Mouse (Mus musculus): ENCODE results near the gene Drap1. TPM values are rescaled to one million over a fixed set of nuclear protein-coding genes. Genes with fewer than 3 reads are reported as not detected.
"Not testable (repeated sequence)": the region's sequence is repeated elsewhere in the genome, so short reads cannot be mapped to it uniquely, and the experiment has no call there.

Drap1 gene
- polyA plus RNA-seq, 1 experiment from 2014 or later: 150 TPM

GRCm38 (mm10) chr19:5407133-5407532, 17.6 kb downstream of the Drap1 start:
- Histone ChIP-seq H3K27me3 (ENCODE audit: control insufficient read depth, insufficient read depth, low read length) (no peaks in the 10 kb centered on the region), H3K4me1 (ENCODE audit: control insufficient read depth, insufficient read depth, low read length) (peaks cover 7% of the 10 kb centered on the region; the same call in 1 of the 2 replicates), H3K27ac (ENCODE audit: low read depth, low read length) (peak overlapping the region; percentile 96), H3K4me2 (peak overlapping the region; percentile 77), H3K4me3 (ENCODE audit: low read depth, low read length) (peak overlapping the region; percentile 68), H3K9me3 (replicated peaks; ENCODE audit: control insufficient read depth, low read length) (no peaks in the 10 kb centered on the region), H3K9ac (ENCODE audit: low read depth, low read length) (peak overlapping the region; percentile 90), H3K36me3 (ENCODE audit: control insufficient read depth, insufficient read depth, low read length) (no peaks in the 10 kb centered on the region)
- 19% methylated on average over 7 of the region's 7 CpGs for WGBS (ENCODE audit: insufficient replicate concordance)
- peak; percentile 62 for ATAC-seq (replicated peaks; ENCODE audit: insufficient number of reproducible peaks, low FRiP score, low TSS enrichment)

- H3K27ac ChIP-seq (ENCODE audit: low read depth, low read length): peak overlapping the region; percentile 96
- WGBS (ENCODE audit: insufficient replicate concordance): 7% methylated on average over 21 of the region's 25 CpGs
Observed at GRCm38 (mm10) chr19:5406531-5407126, 18.1 kb downstream of the Drap1 start.

GRCm38 (mm10) chr19:5405924-5406323, 18.9 kb downstream of the Drap1 start:
- WGBS (ENCODE audit: insufficient replicate concordance): 30% methylated on average over 7 of the region's 7 CpGs
- no peak for ATAC-seq (replicated peaks; ENCODE audit: insufficient number of reproducible peaks, low FRiP score, low TSS enrichment)
- Histone ChIP-seq H3K36me3 (ENCODE audit: control insufficient read depth, insufficient read depth, low read length) (no peaks in the 10 kb centered on the region), H3K4me1 (ENCODE audit: control insufficient read depth, insufficient read depth, low read length) (peaks cover 7% of the 10 kb centered on the region; the same call in 1 of the 2 replicates), H3K27ac (ENCODE audit: low read depth, low read length) (peak overlapping the region; percentile 36; the same call in 1 of the 2 replicates), H3K4me2 (peak overlapping the region; percentile 59), H3K27me3 (ENCODE audit: control insufficient read depth, insufficient read depth, low read length) (no peaks in the 10 kb centered on the region), H3K9me3 (replicated peaks; ENCODE audit: control insufficient read depth, low read length) (no peaks in the 10 kb centered on the region), H3K4me3 (ENCODE audit: low read depth, low read length) (peak overlapping the region; percentile 40), H3K9ac (ENCODE audit: low read depth, low read length) (peak overlapping the region; percentile 59; the same call in 1 of the 2 replicates)

More at GRCm38 (mm10) chr19:5406531-5407126, 18.1 kb downstream of the Drap1 start:
- H3K9me3 ChIP-seq (replicated peaks; ENCODE audit: control insufficient read depth, low read length); H3K36me3 ChIP-seq (ENCODE audit: control insufficient read depth, insufficient read depth, low read length); H3K27me3 ChIP-seq (ENCODE audit: control insufficient read depth, insufficient read depth, low read length); H3K4me1 ChIP-seq (ENCODE audit: control insufficient read depth, insufficient read depth, low read length): not testable (repeated sequence)
- peak overlapping the region; percentile 68 for H3K4me3 ChIP-seq (ENCODE audit: low read depth, low read length)
- H3K4me2 ChIP-seq: peak overlapping the region; percentile 77
- peak overlapping the region; percentile 90 for H3K9ac ChIP-seq (ENCODE audit: low read depth, low read length)
- peak; percentile 68 for ATAC-seq (replicated peaks; ENCODE audit: insufficient number of reproducible peaks, low FRiP score, low TSS enrichment)

GRCm38 (mm10) chr19:5402293-5402692, 22.5 kb downstream of the Drap1 start, which contains the start of gene Tsga10ip:
Gene Tsga10ip, minus strand, starts transcription at chr19:5402526.
- no peaks in the 10 kb centered on the region for H3K36me3 ChIP-seq (ENCODE audit: control insufficient read depth, insufficient read depth, low read length)
- ATAC-seq (replicated peaks; ENCODE audit: insufficient number of reproducible peaks, low FRiP score, low TSS enrichment): no peak
- H3K27ac ChIP-seq (ENCODE audit: low read depth, low read length): no peak within 1 kb of the TSS
- no peak within 1 kb of the TSS for H3K4me2 ChIP-seq
- WGBS (ENCODE audit: insufficient replicate concordance): 80% methylated on average over 8 of the region's 8 CpGs
- no peak within 1 kb of the TSS for H3K4me3 ChIP-seq (ENCODE audit: low read depth, low read length)
- no peaks in the 10 kb centered on the region for H3K27me3 ChIP-seq (ENCODE audit: control insufficient read depth, insufficient read depth, low read length)
- no peak within 1 kb of the TSS for H3K9ac ChIP-seq (ENCODE audit: low read depth, low read length)
- no peaks in the 10 kb centered on the region for H3K4me1 ChIP-seq (ENCODE audit: control insufficient read depth, insufficient read depth, low read length)
- no peaks in the 10 kb centered on the region for H3K9me3 ChIP-seq (replicated peaks; ENCODE audit: control insufficient read depth, low read length)

GRCm38 (mm10) chr19:5401073-5401472, 23.7 kb downstream of the Drap1 start:
- not testable (repeated sequence) for H3K4me2 ChIP-seq; H3K27me3 ChIP-seq (ENCODE audit: control insufficient read depth, insufficient read depth, low read length); H3K4me3 ChIP-seq (ENCODE audit: low read depth, low read length); H3K9ac ChIP-seq (ENCODE audit: low read depth, low read length); H3K4me1 ChIP-seq (ENCODE audit: control insufficient read depth, insufficient read depth, low read length); ATAC-seq (replicated peaks; ENCODE audit: insufficient number of reproducible peaks, low FRiP score, low TSS enrichment); H3K9me3 ChIP-seq (replicated peaks; ENCODE audit: control insufficient read depth, low read length); H3K36me3 ChIP-seq (ENCODE audit: control insufficient read depth, insufficient read depth, low read length)
- 0 out of 2 replicates have a peak overlapping the region, but pooled peaks have one; percentile 3 for H3K27ac ChIP-seq (ENCODE audit: low read depth, low read length)
- WGBS (ENCODE audit: insufficient replicate concordance): 58% methylated on average over 4 of the region's 4 CpGs

- H3K27me3 ChIP-seq (ENCODE audit: control insufficient read depth, insufficient read depth, low read length): no peaks in the 10 kb centered on the region
- H3K9me3 ChIP-seq (replicated peaks; ENCODE audit: control insufficient read depth, low read length): no peaks in the 10 kb centered on the region
- no peak overlapping the region for H3K9ac ChIP-seq (ENCODE audit: low read depth, low read length)
- ATAC-seq (replicated peaks; ENCODE audit: insufficient number of reproducible peaks, low FRiP score, low TSS enrichment): no peak
- no peak overlapping the region for H3K4me3 ChIP-seq (ENCODE audit: low read depth, low read length)
- no peak overlapping the region for H3K4me2 ChIP-seq
- peaks cover 1% of the 10 kb centered on the region for H3K4me1 ChIP-seq (ENCODE audit: control insufficient read depth, insufficient read depth, low read length)
- H3K27ac ChIP-seq (ENCODE audit: low read depth, low read length): no peak overlapping the region
- H3K36me3 ChIP-seq (ENCODE audit: control insufficient read depth, insufficient read depth, low read length): no peaks in the 10 kb centered on the region
- WGBS (ENCODE audit: insufficient replicate concordance): 67% methylated on average over 4 of the region's 4 CpGs
Observed at GRCm38 (mm10) chr19:5395371-5395770, 29.4 kb downstream of the Drap1 start.

GRCm38 (mm10) chr19:5394168-5394567, 30.6 kb downstream of the Drap1 start:
- no peak overlapping the region for H3K4me2 ChIP-seq
- H3K27ac ChIP-seq (ENCODE audit: low read depth, low read length): no peak overlapping the region
- ATAC-seq (replicated peaks; ENCODE audit: insufficient number of reproducible peaks, low FRiP score, low TSS enrichment): no peak
- no peaks in the 10 kb centered on the region for H3K36me3 ChIP-seq (ENCODE audit: control insufficient read depth, insufficient read depth, low read length)
- H3K9me3 ChIP-seq (replicated peaks; ENCODE audit: control insufficient read depth, low read length): no peaks in the 10 kb centered on the region
- peaks cover 10% of the 10 kb centered on the region for H3K4me1 ChIP-seq (ENCODE audit: control insufficient read depth, insufficient read depth, low read length)
- no peak overlapping the region for H3K4me3 ChIP-seq (ENCODE audit: low read depth, low read length)
- 47% methylated on average over 10 of the region's 10 CpGs for WGBS (ENCODE audit: insufficient replicate concordance)
- no peak overlapping the region for H3K9ac ChIP-seq (ENCODE audit: low read depth, low read length)
- H3K27me3 ChIP-seq (ENCODE audit: control insufficient read depth, insufficient read depth, low read length): no peaks in the 10 kb centered on the region

GRCm38 (mm10) chr19:5392892-5393291, 31.9 kb downstream of the Drap1 start:
- H3K27ac ChIP-seq (ENCODE audit: low read depth, low read length): no peak overlapping the region

GRCm38 (mm10) chr19:5390416-5390815, 34.4 kb downstream of the Drap1 start:
- H3K27ac ChIP-seq (ENCODE audit: low read depth, low read length): no peak overlapping the region
- no peaks in the 10 kb centered on the region for H3K9me3 ChIP-seq (replicated peaks; ENCODE audit: control insufficient read depth, low read length)
- 0 out of 2 replicates have a peak, but pooled peaks cover 2% of the 10 kb centered on the region for H3K36me3 ChIP-seq (ENCODE audit: control insufficient read depth, insufficient read depth, low read length)
- no peak for ATAC-seq (replicated peaks; ENCODE audit: insufficient number of reproducible peaks, low FRiP score, low TSS enrichment)
- H3K27me3 ChIP-seq (ENCODE audit: control insufficient read depth, insufficient read depth, low read length): no peaks in the 10 kb centered on the region
- H3K4me2 ChIP-seq: peak overlapping the region; percentile 94
- WGBS (ENCODE audit: insufficient replicate concordance): 54% methylated on average over 8 of the region's 8 CpGs
- peaks cover 23% of the 10 kb centered on the region for H3K4me1 ChIP-seq (ENCODE audit: control insufficient read depth, insufficient read depth, low read length)
- H3K4me3 ChIP-seq (ENCODE audit: low read depth, low read length): peak overlapping the region; percentile 100; the same call in 1 of the 2 replicates
- peak overlapping the region; percentile 96; the same call in 1 of the 2 replicates for H3K9ac ChIP-seq (ENCODE audit: low read depth, low read length)

More at GRCm38 (mm10) chr19:5392892-5393291, 31.9 kb downstream of the Drap1 start:
- H3K4me3 ChIP-seq (ENCODE audit: low read depth, low read length): no peak overlapping the region
- H3K9ac ChIP-seq (ENCODE audit: low read depth, low read length): no peak overlapping the region
- no peaks in the 10 kb centered on the region for H3K27me3 ChIP-seq (ENCODE audit: control insufficient read depth, insufficient read depth, low read length)
- H3K9me3 ChIP-seq (replicated peaks; ENCODE audit: control insufficient read depth, low read length): no peaks in the 10 kb centered on the region
- WGBS (ENCODE audit: insufficient replicate concordance): 48% methylated on average over 4 of the region's 4 CpGs
- no peaks in the 10 kb centered on the region for H3K36me3 ChIP-seq (ENCODE audit: control insufficient read depth, insufficient read depth, low read length)
- peaks cover 10% of the 10 kb centered on the region for H3K4me1 ChIP-seq (ENCODE audit: control insufficient read depth, insufficient read depth, low read length)
- no peak for ATAC-seq (replicated peaks; ENCODE audit: insufficient number of reproducible peaks, low FRiP score, low TSS enrichment)
- peak overlapping the region; percentile 12; the same call in 1 of the 2 replicates for H3K4me2 ChIP-seq

All from heart, embryonic 11.5 days (tissue).